Mouse (Mus musculus) urinary bladder, adult 18-20 months (tissue): ENCODE data around the gene Gtpbp6.
"Not testable (repeated sequence)": the region's sequence is repeated elsewhere in the genome, so short reads cannot be mapped to it uniquely, and the experiment has no call there.

ENCODE experiments used
- DNase-seq, 2 experiments: peaks; one replicate each; pipeline ENCODE4 v3.0.0; 2022; ENCODE audit warnings: low spot score in 2 of 2, mixed read lengths in 2 of 2

The Gtpbp6 gene

DNA sequence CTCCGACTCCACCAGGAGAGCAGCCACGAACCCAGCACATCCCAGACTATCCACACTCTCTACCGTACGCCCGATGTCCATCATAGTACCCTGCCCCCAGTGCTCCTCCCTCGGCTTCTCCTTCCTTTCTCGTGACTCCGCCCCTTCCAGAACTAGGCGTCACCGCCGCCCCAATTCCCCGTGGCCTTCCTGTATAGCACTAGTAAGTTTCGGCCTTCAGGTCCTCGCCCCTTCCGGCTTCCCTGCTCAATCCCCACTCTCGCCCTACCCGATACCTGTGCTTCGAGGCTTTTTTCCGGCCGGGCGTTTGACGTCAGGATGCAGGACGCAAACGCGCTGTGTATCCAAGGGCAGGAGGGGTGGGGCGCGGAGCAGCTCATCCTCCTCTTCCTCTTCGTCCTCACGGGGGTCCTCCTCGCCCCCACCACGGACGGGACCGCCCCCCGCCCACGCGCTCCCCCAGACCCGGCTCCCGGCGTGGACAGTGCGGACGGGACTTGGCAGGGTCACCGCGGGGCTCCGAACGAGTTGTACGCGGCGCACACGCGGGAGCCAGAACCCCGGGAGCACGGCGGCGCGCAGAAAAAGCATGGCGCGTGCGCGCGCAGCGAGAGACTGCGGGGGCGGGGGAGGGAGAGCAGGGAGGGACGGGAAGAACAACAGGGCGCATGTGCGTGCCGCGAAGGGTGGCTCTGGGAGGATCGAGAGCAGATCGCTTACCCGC lies at the start of gene Gtpbp6:
Gene Gtpbp6, minus strand, starts transcription at position 617 of the 724 bp plus-strand sequence.
- peak; percentile 90 to 94 for DNase-seq

DNA sequence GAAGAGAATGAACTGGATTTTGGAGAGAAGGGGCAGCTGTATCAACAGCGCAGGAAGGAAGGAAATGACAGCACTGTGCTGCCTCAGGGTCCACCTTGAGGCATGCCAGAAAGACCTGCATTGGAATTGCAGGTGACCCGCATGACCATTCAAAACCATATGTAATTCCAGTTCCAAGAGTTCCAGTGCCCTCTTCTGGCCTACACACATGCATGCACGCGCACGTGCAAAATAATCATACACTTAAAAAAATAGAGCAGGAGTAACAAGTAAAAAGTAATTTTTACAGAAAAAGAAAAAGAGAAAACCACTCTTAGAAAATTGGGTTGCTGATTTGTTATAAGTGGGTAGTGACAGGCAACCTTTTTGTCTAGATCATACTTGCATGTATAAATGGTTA lies 35.0 kb upstream of the Gtpbp6 start:
- no peak for DNase-seq

DNA sequence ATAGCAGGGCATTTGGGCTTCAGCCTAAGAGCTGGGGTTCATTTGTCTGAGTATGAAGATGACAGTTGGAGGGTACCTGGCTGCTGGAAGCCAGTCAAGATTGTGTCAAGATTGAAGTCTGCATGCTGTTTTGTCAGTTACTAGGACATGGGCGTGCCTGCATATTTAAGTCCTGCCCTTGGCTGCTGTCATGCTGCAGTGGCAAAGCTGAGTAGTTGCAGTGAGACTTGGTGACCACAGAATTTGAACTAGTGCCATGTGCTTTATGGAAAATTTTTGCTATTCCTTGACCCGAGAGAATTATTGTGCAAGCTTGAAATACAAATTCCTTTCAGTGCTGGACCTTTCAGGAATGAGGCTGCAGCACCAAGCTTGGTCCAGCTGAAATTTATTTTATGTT lies 34.3 kb upstream of the Gtpbp6 start:
- DNase-seq = no peak

DNA sequence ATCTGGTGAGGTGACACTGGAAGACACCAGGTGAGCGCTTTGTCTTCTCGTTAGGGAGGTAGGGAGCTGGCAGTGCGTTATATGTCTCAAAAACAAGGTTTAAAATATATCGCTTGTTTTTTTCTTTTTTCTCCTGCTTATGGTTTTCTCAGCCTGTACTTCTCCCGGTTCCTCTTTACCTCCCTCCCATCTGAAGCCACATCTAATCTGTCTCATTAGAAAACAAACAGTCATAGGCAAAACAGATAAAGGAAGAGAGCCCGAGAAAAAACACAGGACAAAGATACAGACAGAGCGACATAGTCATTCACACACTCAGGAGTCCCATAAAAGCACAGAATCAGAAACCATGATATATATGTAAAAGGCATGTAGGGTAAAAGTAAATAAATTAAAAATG lies 32.4 kb upstream of the Gtpbp6 start:
- DNase-seq = no peak

DNA sequence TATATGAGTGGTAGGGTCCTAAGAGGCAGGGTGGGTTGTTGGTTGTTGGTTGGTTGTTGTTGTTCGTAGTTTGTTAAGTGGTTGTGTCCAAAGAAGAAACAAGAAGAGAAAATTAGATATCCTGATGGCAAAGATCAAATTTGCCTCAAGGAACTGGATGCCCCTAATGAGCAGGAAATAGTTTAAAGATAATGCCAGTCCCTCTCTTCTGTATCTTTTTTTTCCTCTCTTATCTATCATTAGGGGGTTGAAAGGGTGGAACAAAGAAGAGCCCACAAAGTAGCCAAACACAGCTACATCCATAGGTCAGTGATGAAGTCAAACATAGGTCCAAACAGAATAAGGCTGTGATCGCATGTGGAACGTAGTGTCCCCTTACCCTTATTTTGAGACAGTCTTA lies 31.3 kb upstream of the Gtpbp6 start:
- DNase-seq = no peak

DNA sequence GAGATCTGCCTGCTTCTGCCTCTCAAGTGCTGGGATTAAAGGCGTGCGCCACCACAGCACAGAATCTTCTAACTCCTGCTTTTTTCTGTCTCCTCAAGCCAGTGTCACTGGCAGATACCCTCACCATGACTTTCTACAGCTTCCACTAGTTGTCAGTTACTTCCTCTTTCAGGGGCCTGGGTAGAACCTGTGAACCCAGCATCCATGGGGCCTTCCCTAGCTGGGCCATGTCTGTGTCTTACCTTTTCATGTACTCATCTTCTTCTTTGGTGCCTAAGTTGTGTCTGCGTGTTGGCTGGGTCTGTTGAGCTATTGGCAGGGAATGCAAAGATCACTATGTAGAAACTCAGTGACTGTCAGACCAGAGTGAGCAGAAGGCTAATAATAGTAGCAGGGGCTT lies 29.8 kb upstream of the Gtpbp6 start:
- no peak for DNase-seq

DNA sequence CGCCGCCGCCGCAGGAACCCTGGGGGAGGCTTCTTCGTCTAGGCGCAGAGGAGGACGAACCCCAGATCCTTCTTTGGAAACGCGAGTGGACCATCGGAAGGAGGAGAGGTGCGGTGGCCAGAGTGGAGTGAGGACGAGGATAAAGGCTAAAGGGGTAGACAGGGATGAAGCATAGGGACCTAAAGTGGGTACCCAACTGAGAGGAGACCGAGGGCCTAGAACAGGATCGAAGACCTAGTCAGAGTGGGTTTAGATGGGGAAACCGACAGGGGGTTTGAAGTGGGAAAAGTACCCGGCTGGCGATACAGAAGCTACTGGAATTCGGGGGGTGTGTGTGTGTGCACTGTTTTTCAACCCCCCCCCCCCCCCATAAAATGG lies 28.1 kb upstream of the Gtpbp6 start:
- DNase-seq = no peak

DNA sequence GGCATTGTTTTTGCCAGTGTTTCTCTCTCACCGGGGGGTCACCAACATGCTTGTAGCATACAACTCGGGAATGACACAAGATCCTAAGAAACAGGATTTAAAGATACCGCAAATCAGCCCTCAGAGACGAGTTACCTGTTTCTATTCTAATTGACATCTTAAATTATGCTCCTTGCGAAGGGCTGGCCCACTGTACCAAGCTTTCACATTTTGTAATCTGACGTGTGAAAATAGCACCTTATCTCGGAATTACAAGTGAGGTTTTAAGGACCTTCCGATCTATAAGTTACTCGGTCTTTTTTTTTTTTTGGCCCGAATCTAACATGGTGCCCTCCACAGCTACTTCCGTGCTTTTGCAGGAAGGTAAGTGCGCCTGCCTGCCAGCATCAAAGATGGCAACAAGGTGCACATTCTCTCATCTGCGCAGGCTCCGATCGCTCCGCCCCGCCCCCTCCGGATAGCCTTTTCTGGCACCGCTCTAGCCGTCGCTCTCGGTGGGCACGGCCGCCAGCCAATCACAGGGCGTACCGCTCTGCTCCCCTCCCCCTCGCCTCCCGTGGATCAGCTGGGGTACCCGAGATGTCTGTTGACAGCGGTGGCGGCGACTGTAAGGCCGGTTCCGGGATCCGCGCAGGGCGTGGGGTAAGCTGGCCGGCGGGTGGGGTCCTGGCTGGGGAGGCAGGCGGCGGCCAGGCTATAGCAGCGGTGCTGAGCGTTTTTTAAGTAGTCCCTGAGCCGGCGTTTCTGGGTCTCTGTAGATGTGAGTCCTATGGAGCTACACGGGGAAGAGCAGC lies 27.5 kb upstream of the Gtpbp6 start, which contains the start of gene Chfr:
Gene Chfr, plus strand, starts transcription at position 550 of the 794 bp plus-strand sequence.
- DNase-seq = peak; percentile 98

DNA sequence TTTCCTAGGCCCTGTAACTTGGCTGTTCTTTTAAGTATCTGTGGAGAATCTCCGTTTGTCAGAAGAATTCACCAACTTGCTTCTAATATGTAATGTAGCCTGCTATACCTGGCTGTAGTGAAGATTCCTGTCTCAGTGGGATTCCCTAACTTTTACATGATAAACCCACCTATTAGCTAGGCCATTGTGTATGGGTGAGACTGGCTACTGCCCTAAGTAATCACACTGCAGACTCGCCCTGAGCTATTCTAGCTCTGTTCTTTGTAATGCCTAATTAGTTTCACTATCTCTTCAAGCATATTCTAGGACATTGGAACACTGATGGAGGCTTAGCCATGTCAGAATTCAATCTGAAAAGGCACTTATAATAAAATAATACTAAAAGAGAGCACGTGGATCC lies 14.4 kb upstream of the Gtpbp6 start:
- DNase-seq = not testable (repeated sequence)

DNA sequence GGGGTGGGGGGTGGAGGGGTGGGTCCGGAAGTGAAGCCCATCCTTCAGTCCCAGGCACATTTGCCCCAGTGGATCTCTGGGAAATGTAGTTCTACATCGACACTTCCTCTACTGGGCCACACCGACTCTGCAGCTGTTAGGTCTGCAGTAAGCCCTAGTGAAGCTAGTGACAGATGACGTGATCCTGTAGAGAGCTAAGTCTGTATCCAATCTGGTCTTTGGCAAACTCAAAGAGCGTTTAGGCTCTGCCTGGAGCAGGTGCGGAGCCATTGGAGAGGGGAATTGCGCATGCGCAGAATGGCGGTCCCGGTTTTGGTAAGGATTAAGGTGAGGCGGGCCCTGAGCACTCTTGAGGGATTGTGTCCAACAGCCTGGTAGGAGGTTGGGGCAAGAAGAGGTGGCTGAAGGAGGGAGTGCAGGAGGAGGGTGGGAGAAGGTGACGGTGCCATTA lies 2.0 kb upstream of the Gtpbp6 start, which contains the start of gene Zfp605:
Gene Zfp605, plus strand, starts transcription at position 102 of the 451 bp plus-strand sequence.
- DNase-seq = peak; percentile 82

DNA sequence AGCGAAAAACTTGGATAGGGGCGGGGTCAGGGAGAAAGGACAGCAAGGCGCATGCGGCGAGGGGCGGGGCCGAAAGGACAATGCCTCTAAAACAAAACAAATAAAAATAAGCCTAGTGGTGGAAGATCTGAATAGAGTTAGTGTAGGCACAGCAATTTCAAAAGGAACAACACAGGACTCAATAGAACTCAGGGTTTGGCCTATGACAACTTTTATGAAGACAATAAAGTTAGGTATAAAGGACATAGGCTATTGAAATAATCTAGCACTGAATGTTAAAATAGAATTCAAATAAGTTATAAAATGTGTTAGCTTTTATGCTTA lies 270 bp upstream of the Gtpbp6 start:
- no peak for DNase-seq

DNA sequence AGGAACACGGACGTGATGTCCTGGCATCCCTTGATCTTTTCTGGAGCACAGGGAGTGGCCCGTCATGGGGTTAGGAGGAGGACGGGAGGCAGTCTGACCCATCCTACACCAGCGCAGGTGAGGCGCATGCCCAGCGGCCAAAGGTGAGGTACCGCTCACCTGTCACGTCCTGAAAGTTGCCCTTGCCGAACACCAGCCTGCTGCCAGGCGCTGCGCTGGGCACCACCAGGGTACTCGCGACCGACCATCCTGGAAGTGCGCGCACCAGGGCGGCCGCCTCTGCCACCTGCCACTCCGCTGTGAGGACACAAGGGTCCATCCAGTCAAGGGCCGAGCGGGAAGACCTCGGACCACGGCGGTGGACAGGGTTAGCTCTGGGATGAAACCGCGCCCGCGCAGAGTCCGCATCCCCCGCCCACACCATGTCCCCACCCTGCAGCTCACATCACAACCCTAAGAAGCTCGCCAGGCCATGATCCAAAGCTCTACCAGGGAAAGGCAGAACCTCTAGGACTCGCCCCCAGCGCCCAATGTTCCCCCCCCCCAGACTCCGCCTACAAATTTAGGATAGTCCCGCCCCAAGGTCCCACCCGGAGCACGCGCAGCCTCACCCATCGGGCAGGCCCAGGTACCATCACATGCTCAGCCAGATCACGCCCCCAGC lies 964 bp downstream of the Gtpbp6 start:
- peak in 1 of 2 experiments; percentile 25 for DNase-seq

DNA sequence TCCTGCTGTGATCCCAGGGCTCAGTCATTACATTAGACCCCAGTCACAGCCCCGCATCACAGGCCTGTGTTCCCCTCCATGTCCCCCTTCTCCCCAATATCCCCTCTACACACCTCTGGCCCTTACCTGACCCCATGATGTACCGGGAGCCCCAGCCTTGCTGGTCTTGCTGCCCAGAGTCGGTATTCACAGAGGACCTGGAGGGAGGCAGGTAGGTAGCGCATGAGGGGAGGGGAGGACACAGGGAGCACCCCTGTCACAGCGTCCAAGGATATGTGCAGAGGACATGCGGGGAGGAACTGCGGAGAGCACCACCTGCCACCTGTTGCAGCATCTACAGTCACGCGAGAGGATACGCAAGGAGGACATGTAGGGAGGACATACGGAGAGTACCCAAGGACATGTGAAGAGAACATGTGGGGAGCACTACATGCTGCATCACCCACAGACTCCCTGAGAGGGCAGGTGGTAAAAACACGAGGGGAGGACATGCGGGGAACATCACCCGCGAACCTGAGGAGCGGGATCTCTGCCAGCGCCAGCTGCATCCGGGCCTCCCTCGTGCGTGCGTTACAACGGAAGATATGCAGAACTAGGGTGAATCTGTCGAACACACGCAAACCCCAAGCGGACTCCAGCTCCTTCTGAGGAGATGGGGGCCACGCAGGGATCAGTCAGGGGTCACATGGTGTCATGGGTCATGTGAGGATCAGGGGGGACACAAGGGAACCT lies 1.7 kb downstream of the Gtpbp6 start:
- DNase-seq = no peak

DNA sequence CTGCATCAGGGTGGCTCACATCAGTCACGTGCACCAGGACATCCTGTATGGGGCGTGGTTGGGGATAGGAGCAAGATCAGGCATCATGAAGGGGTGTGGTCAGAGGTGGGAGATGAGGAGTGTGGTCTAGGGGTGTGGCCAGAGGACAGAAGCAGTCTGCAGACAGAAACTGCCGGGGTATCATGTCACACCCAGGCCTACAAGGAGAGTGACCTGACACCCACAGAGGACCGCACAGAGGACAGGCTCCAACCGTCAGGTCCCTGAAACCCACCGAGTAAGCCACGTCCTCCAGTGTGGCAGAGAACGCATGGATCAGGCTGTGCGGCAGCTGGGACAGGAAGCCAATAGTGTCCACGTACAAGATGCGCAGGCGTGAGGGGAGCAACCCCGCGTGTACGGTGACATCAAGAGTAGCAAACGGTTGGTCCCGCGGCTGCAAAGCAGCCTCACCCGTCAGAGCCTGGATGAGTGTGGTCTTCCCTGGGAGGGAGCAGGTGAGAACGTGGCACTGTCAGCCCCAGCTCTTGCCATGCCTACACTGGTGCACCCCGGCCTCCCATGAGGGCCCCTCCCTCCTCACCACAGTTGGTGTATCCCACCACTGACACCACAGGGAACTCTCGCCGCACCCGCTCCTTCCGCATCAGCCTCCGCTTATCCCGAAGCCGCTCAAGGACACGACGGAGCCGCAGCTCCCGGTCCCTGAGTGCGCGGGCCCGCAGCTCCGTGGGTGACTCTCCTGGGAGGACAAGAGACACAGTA lies 3.2 kb downstream of the Gtpbp6 start:
- no peak for DNase-seq

DNA sequence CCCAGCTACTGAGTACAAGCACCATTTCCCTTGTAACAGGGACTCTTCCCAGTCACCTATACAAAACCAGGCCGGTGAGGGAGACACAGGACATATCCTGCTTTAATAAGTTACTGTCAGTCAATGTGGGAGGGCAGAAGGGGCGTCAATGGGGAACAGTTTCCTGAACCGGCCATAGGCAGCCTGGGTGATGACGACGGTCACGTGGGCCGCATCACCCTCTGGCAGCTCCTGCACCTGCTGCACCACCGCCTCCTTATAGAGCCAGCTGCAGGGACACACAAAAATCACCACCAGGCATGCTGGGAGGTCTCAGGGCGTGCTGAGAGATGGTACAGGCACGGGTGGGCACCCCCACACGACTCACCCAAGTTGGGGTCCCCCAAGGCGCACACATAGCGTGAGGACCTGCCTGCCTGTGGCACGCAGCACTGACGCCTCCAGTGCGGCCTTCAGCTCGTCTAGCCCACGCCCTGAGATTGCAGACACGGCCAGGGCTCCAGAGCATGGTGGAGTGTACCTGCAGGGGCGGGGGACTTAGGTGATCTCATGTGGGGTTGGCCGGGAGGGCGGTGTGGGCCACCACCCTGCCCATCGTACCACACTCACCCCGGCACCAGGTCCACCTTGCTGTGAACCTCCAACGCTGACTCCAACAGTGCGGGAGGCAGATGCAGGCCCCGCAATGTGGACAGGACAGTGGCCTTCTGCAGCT lies 3.9 kb downstream of the Gtpbp6 start:
- no peak for DNase-seq

DNA sequence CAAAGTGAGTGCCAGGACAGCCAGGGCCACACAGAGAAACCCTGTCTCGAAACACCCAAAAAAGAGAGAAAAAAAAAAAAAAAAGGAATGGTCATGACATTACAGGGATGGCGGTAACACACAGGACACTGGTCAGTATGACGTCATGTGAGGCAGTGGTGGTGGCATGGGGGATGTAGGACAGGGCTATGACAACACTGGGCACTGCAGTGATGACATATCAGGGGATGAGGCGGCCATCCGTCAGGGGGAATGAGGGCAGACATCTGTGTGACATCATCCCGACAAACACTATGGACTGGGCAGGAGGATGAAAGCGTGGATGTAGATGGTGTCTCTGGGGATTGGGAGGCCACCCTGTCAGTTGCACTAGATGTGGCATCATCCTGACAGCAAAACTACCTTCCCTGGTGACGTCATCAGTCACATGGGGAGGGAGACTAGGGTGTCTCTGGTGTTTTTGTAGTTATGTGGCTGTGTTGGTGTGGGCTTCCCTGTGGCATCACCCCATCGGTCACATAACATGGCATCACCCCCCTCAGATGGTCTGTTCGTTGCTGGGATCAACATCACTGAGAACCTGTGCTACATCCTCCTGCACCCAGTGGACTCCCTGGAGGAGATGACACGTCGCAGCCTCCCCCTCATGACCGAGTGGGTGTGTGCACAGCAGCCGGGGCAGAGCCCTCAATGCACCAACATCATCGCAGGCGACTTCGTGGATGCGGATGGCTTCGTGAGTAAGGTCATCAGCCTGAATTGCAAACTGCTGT lies 5.0 kb downstream of the Gtpbp6 start:
- no peak for DNase-seq

DNA sequence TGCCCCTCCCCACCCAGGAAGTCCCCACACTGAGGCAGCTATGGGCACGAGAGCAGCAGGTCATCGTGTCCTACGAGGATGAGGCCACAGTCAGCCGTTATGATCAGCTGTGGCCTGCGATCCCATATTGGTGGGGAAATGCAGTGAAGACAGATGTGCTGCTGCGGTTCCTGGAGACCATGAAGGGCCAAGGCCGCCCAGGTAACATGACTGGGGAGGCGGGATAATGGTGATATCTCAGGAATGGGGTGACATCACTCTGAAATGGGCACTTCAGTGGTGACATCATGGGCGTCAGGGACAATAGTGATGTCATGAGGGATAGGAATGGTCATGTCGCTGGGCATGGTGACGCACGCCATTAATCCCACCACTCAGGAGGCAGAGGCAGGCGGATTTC lies 5.6 kb downstream of the Gtpbp6 start:
- DNase-seq = no peak

DNA sequence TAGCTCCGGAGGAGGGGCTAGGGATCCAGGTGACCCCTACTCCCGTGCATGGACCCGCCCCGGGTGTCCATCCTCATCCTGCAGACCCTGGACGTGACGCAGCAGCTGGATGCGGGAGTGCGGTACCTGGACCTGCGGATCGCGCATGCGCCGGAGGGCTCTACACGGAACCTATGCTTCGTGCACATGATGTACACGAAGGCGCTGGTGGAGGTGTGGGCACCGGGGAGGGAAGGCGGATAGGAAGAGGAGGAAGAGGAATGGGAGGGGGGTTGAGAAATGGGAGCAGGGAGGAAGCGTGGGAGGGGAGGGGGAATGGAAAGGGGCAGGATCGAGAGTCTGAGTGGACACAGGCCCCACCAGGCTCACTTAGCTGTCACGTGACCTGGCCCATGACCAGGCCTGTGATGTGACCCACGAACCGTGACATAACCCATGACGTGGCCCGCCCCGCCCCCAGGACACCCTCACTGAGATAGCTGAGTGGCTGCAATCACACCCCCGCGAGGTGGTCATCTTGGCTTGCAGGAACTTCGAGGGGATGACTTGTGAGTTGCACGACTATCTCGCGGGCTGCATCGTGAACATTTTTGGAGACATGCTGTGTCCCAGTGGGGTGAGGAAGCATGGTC lies 6.2 kb downstream of the Gtpbp6 start:
- DNase-seq = no peak

DNA sequence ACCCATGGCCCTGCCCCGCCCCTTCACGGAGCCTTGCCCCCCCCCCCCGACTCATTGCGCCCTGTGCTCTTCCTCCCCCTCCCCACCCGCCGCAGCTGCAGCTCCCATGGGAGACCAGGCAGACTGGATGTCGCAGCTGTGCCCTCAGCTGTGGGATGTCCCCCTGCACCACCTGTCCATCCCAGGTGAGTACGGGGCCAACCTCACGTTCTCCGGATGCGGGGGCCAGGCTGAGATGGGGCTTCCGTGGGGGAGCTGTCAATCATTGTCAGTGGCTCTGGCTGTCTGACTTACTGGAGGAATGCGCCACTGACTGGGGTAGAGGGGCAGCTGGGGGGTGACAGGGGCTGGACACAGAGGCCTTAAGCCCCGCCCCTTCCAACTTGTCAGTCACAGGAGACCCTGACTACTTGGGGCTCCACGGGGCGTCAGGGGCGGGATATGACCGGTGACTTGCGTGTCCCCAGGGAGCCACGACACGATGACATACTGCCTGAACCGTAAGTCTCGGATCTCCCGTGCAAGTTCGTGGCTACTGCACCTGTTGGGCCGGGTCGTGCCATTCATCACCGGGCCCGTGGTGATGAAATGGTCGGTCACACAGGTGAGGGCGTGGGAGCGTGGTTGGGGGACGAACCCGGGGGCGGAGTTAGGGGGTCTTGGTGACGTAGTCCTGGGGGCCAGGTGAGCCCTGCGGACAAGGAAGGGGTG lies 6.9 kb downstream of the Gtpbp6 start:
- DNase-seq = no peak
